Mouse (Mus musculus) frontal cortex, postnatal 36 days (tissue): ENCODE results near the gene P4ha1.

ENCODE experiments used
- DNase-seq, 2 experiments: peaks; one replicate each; pipeline ENCODE4 v3.0.0; 2022; ENCODE audit warnings: low spot score in 2 of 2

The P4ha1 gene

GRCm38 (mm10) chr10:59323488-59324161 lies 529 bp downstream of the P4ha1 start:
- DNase-seq: peak; percentile 58 to 64

- no peak for DNase-seq
Measured at GRCm38 (mm10) chr10:59324311-59325165, 1.4 kb downstream of the P4ha1 start.

GRCm38 (mm10) chr10:59326612-59327315 lies 3.7 kb downstream of the P4ha1 start:
- no peak for DNase-seq

GRCm38 (mm10) chr10:59327316-59327710 lies 4.2 kb downstream of the P4ha1 start:
- no peak for DNase-seq

GRCm38 (mm10) chr10:59331546-59332256 lies 8.6 kb downstream of the P4ha1 start:
- DNase-seq: no peak

GRCm38 (mm10) chr10:59333400-59333799 lies 10.3 kb downstream of the P4ha1 start:
- DNase-seq: no peak

GRCm38 (mm10) chr10:59334899-59335798 lies 12.1 kb downstream of the P4ha1 start:
- peak; percentile 49 to 87 for DNase-seq

GRCm38 (mm10) chr10:59336124-59336523 lies 13.0 kb downstream of the P4ha1 start:
- DNase-seq: no peak

- DNase-seq: no peak
Measured at GRCm38 (mm10) chr10:59346560-59346959, 23.5 kb downstream of the P4ha1 start.

- no peak for DNase-seq
Measured at GRCm38 (mm10) chr10:59348200-59348599, 25.1 kb downstream of the P4ha1 start.

GRCm38 (mm10) chr10:59349536-59349935 lies 26.4 kb downstream of the P4ha1 start:
- no peak for DNase-seq

- DNase-seq: no peak
Measured at GRCm38 (mm10) chr10:59353065-59353464, 30.0 kb downstream of the P4ha1 start.

GRCm38 (mm10) chr10:59354120-59354519 lies 31.0 kb downstream of the P4ha1 start:
- DNase-seq: no peak

- no peak for DNase-seq
Measured at GRCm38 (mm10) chr10:59355020-59355419, 31.9 kb downstream of the P4ha1 start.

GRCm38 (mm10) chr10:59358744-59359143 lies 35.6 kb downstream of the P4ha1 start:
- DNase-seq: no peak

- DNase-seq: no peak
Measured at GRCm38 (mm10) chr10:59363208-59363607, 40.1 kb downstream of the P4ha1 start.

GRCm38 (mm10) chr10:59364551-59364950 lies 41.5 kb downstream of the P4ha1 start:
- DNase-seq: no peak

- no peak for DNase-seq
Measured at GRCm38 (mm10) chr10:59365804-59366589, 42.9 kb downstream of the P4ha1 start.

GRCm38 (mm10) chr10:59366746-59367145 lies 43.6 kb downstream of the P4ha1 start:
- no peak for DNase-seq

- no peak for DNase-seq
Measured at GRCm38 (mm10) chr10:59367206-59367605, 44.1 kb downstream of the P4ha1 start.
